Mouse (Mus musculus) layer of hippocampus, adult 11-12 months (tissue): ENCODE measurements at regions not wholly inside any gene's neighbourhood (a gene's known extent, or its start where the extent isn't known, plus 50 kb on each side); places are given as distances from the start of the nearest gene placed in this dataset.

Experiments
- DNase-seq: peaks from one replicate; pipeline ENCODE4 v3.0.0; 2022; ENCODE audit warnings: low spot score

GRCm38 (mm10) chr15:5355332-5355731 lies 111.3 kb upstream of the Ptger4 start:
- DNase-seq: no peak

GRCm38 (mm10) chr15:5354328-5354727 lies 110.3 kb upstream of the Ptger4 start:
- DNase-seq: no peak

- DNase-seq: no peak
These were observed 104.9 kb upstream of the Ptger4 start for GRCm38 (mm10) chr15:5348881-5349280.

- DNase-seq: no peak
These were observed 103.7 kb upstream of the Ptger4 start for GRCm38 (mm10) chr15:5347674-5348073.

GRCm38 (mm10) chr15:5346955-5347354 lies 103.0 kb upstream of the Ptger4 start:
- DNase-seq: no peak

- DNase-seq: peak; percentile 5
These were observed 99.8 kb upstream of the Ptger4 start for GRCm38 (mm10) chr15:5343794-5344193.

GRCm38 (mm10) chr15:5335528-5336268 lies 91.7 kb upstream of the Ptger4 start:
- no peak for DNase-seq

GRCm38 (mm10) chr15:5326996-5327395 lies 83.0 kb upstream of the Ptger4 start:
- no peak for DNase-seq

- DNase-seq: no peak
These were observed 77.7 kb upstream of the Ptger4 start for GRCm38 (mm10) chr15:5321691-5322090.

- no peak for DNase-seq
These were observed 68.2 kb upstream of the Ptger4 start for GRCm38 (mm10) chr15:5312231-5312630.

GRCm38 (mm10) chr15:5310035-5310434 lies 66.0 kb upstream of the Ptger4 start:
- DNase-seq: no peak

GRCm38 (mm10) chr15:5302403-5302802 lies 58.4 kb upstream of the Ptger4 start:
- DNase-seq: peak; percentile 10

GRCm38 (mm10) chr15:5299807-5300206 lies 55.8 kb upstream of the Ptger4 start:
- DNase-seq: no peak

- no peak for DNase-seq
These were observed 53.0 kb upstream of the Ptger4 start for GRCm38 (mm10) chr15:5296949-5297348.
